In genomic region chr2:144593036-144593435, GRCm38 (mm10) we compare ENCODE assay signal across 7 mouse cellular contexts. TPM values are rescaled to one million over a fixed set of nuclear protein-coding genes. Genes with fewer than 3 reads are reported as not detected.
A peak's percentile ranks its signal among the peaks of the same experiment; 100 is the strongest.
DNase-seq lines count a peak whose midpoint lies in the region; ATAC-seq and TF ChIP-seq lines count a peak whose summit lies in the region.
"Not testable (repeated sequence)": the region's sequence is repeated elsewhere in the genome, so short reads cannot be mapped to it uniquely, and the experiment has no call there.

No protein-coding gene starts in this region.

- 0 out of 2 replicates have a peak, but pooled peaks have one; percentile 12 for TF ChIP-seq CTCF in E14TG2a.4 (conservative IDR thresholded peaks at IDR 0.05; ENCODE audit: low read length)
- TF ChIP-seq CTCF in Patski (IDR thresholded peaks at IDR 0.05), result peak; percentile 34
- 0 out of 2 replicates have a peak, but pooled peaks have one; percentile 16 for TF ChIP-seq CTCF in kidney, postnatal 0 days (IDR thresholded peaks at IDR 0.05; ENCODE audit: low read depth)

- H3K4me3 ChIP-seq in E14TG2a.4 (replicated peaks; ENCODE audit: low read length); kidney, postnatal 0 days (replicated peaks; ENCODE audit: low read depth, low read length): not testable (repeated sequence)

- in situ Hi-C loops in Patski (cut with MboI; ENCODE audit: low pct_unique_long_range_greater_than_20kb), result loop anchor here (25.0 kb wide), 1 partner anchor 1319 kb away; the partner anchor contains the start of gene Naa20

- not testable (repeated sequence) for H3K4me2 ChIP-seq in kidney, postnatal 0 days (ENCODE audit: low read length)

- ATAC-seq in Patski; kidney, postnatal 0 days (replicated peaks; ENCODE audit: low FRiP score, low read depth): not testable (repeated sequence)

- H3K27ac ChIP-seq in kidney, postnatal 0 days, result not testable (repeated sequence)

- CTCF ChIA-PET in Patski (lab: Charles Lee), result not testable (repeated sequence)

- not testable (repeated sequence) for H3K27me3 ChIP-seq in E14TG2a.4 (ENCODE audit: insufficient read depth, low read length); Patski; kidney, postnatal 0 days (ENCODE audit: insufficient read depth, low read length); splenic B cell, adult 2 months (ENCODE audit: control insufficient read depth, insufficient read depth, low read length, poor library complexity, severe bottlenecking)

- not testable (repeated sequence) for H3K9me3 ChIP-seq in E14TG2a.4 (ENCODE audit: low read length); kidney, postnatal 0 days (replicated peaks; ENCODE audit: low read length)

- DNase-seq in B cell, adult 2 months, result peak; percentile 5 to 12
- DNase-seq in Patski (ENCODE audit: low read depth, low spot score); kidney, postnatal 0 days (ENCODE audit: low spot score): not testable (repeated sequence)
- DNase-seq in cerebellum, adult 9-10 months, result peak; percentile 38
- peak; percentile 3 for DNase-seq in lung, postnatal 36 days
- DNase-seq in splenic B cell, adult 2 months (ENCODE audit: low read depth, low spot score), result peak; percentile 16

- H3K36me3 ChIP-seq in E14TG2a.4 (ENCODE audit: insufficient read depth, low read length), result peaks cover 36% of the 10 kb centered on the region
- H3K36me3 ChIP-seq in kidney, postnatal 0 days (ENCODE audit: insufficient read depth, low read length), result peaks cover 14% of the 10 kb centered on the region
- H3K36me3 ChIP-seq in splenic B cell, adult 2 months (ENCODE audit: control insufficient read depth, insufficient read depth, low read length, poor library complexity, severe bottlenecking), result not testable (repeated sequence)

- H3K9ac ChIP-seq in kidney, postnatal 0 days (ENCODE audit: low read depth, low read length), result not testable (repeated sequence)

- 67% methylated on average over 8 of the region's 8 CpGs for WGBS in kidney, postnatal 0 days

- peaks cover 15% of the 10 kb centered on the region for H3K4me1 ChIP-seq in E14TG2a.4 (replicated peaks; ENCODE audit: low read depth, low read length)
- not testable (repeated sequence) for H3K4me1 ChIP-seq in kidney, postnatal 0 days (replicated peaks; ENCODE audit: insufficient read depth, low read length)

- POLR2A ChIA-PET in Patski (lab: Charles Lee), result not testable (repeated sequence)

RNA-seq across cellular contexts. Expression of gene Smim26, which starts 0.8 kb away (rescaled TPM):
- 45.9 TPM for polyA plus RNA-seq in Patski (2021)
- 69.5 and 90.6 TPM in 2 replicates for polyA plus RNA-seq in kidney, postnatal 0 days (2015; fragmentation: Nextera tagmentation; extraction: Ambion mirVana)

RNA-seq across cellular contexts. Expression of gene Dtd1, which starts 6.7 kb away (rescaled TPM):
- 45.8 TPM for polyA plus RNA-seq in Patski (2021)
- 55.3 and 59.9 TPM in 2 replicates for polyA plus RNA-seq in kidney, postnatal 0 days (2015; fragmentation: Nextera tagmentation; extraction: Ambion mirVana)

RNA-seq across cellular contexts. Expression of gene Sec23b, which starts 37.0 kb away (rescaled TPM):
- 117 TPM for polyA plus RNA-seq in Patski (2021)
- polyA plus RNA-seq in kidney, postnatal 0 days (2015; fragmentation: Nextera tagmentation; extraction: Ambion mirVana), result 118 and 128 TPM in 2 replicates

RNA-seq across cellular contexts. Expression of gene Rbbp9, which starts 42.4 kb away (rescaled TPM):
- 65.2 TPM for polyA plus RNA-seq in Patski (2021)
- polyA plus RNA-seq in kidney, postnatal 0 days (2015; fragmentation: Nextera tagmentation; extraction: Ambion mirVana), result 92.7 and 94.1 TPM in 2 replicates
